Mouse (Mus musculus) stomach, postnatal 0 days (tissue): ENCODE measurements around the gene Cdc42bpg. TPM values are rescaled to one million over a fixed set of nuclear protein-coding genes. Genes with fewer than 3 reads are reported as not detected.

ENCODE experiments used
- ATAC-seq: fragments of 200-750 bp; cut with Nextera tagmentation; 2 replicates; pipeline ENCODE4 v1.8.0; 2017; ENCODE audit not compliant: low FRiP score, low TSS enrichment
- DNase-seq: peaks from one replicate; pipeline ENCODE4 v3.0.0-alpha.2; 2016; ENCODE audit warnings: low spot score
- H3K27ac ChIP-seq: fragments of 300-500 bp; sonication (generic); replicated peaks from 2 replicates; pipeline ENCODE4 v1.5.1; 2014; ENCODE audit warnings: mild to moderate bottlenecking, control low read depth
- H3K27me3 ChIP-seq: fragments of 300-500 bp; sonication (generic); 2 replicates; pipeline ENCODE4 v1.6.1; 2014; ENCODE audit warnings: low read length; ENCODE audit not compliant: control insufficient read depth, insufficient read depth
- H3K36me3 ChIP-seq: fragments of 300-500 bp; sonication (generic); 2 replicates; pipeline ENCODE4 v1.6.1; 2014; ENCODE audit warnings: low read length, mixed read lengths; ENCODE audit not compliant: control insufficient read depth, insufficient read depth
- H3K4me1 ChIP-seq: fragments of 300-500 bp; sonication (generic); replicated peaks from 2 replicates; pipeline ENCODE4 v1.6.1; 2014; ENCODE audit warnings: antibody characterized with exemption; ENCODE audit not compliant: control insufficient read depth, insufficient read depth
- H3K4me2 ChIP-seq: fragments of 300-500 bp; sonication (generic); replicated peaks from 2 replicates; pipeline ENCODE4 v1.6.1; 2014; ENCODE audit warnings: low read depth, mild to moderate bottlenecking, control low read depth, moderate library complexity
- H3K4me3 ChIP-seq: fragments of 300-500 bp; sonication (generic); 2 replicates; pipeline ENCODE4 v1.5.1; 2014; ENCODE audit warnings: low read depth, low read length, control low read depth
- H3K9ac ChIP-seq: fragments of 300-500 bp; sonication (generic); 2 replicates; pipeline ENCODE4 v1.6.1; 2014; ENCODE audit warnings: mild to moderate bottlenecking, low read length, control low read depth, mixed read lengths
- H3K9me3 ChIP-seq: fragments of 300-500 bp; sonication (generic); 2 replicates; pipeline ENCODE4 v1.6.1; 2016; ENCODE audit warnings: low read length; ENCODE audit not compliant: control insufficient read depth
- CTCF ChIP-seq: IDR thresholded peaks from 2 replicates; pipeline ENCODE4 v1.5.1; 2016; ENCODE audit warnings: antibody characterized with exemption, low read depth, mild to moderate bottlenecking, moderate library complexity
- EP300 ChIP-seq: optimal IDR thresholded peaks from 2 replicates; pipeline ENCODE3; 2016; ENCODE audit warnings: antibody characterized with exemption
- WGBS: fragments of 180-500 bp; shearing (Covaris S2); extraction: QIAGEN DNeasy Blood & Tissue Kit; methylation state at CpG from one replicate; pipeline ENCODE4 v1.1.7; 2014; 5-methylcytosine and 5-hydroxymethylcytosine counted together
- polyA plus RNA-seq: library from polyadenylated mRNA; unstranded; fragments of >200 nt; fragmentation: Nextera tagmentation; extraction: Ambion mirVana; gene quantifications from 2 replicates; pipeline ENCODE4 v1.2.1, GENCODE M21; 2015

Gene Cdc42bpg
- polyA plus RNA-seq, 1 experiment from 2014 or later, result 1.3 TPM

DNA sequence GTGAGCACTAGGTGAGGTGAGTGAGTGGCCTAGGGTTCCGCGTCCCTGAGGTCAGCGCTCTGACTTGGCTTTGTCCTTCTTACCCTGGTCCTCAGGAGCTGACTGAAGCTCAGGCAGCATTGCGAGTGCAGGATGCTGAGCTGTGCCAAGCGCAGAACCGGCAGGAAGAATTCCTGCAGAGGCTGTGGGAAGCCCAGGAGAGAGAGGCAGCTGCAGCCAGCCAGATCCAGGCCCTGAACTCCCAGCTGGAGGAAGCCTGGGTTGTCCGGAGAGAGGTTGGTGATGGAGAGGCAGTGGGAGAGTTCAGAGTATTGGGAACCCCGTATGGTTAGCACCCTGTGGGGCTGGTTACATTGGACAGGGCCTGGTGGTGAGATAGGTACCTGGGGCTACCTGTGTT is 7.5 kb downstream of the Cdc42bpg start:
- Histone ChIP-seq H3K4me2 (no peak overlapping the region), H3K27me3 (no peaks in the 10 kb centered on the region), H3K9ac (no peak overlapping the region), H3K9me3 (no peaks in the 10 kb centered on the region), H3K27ac (no peak overlapping the region), H3K4me1 (no peaks in the 10 kb centered on the region), H3K36me3 (peaks cover 50% of the 10 kb centered on the region), H3K4me3 (no peak overlapping the region)
- no peak for TF ChIP-seq CTCF
- no peak for DNase-seq
- 89% methylated on average over 8 of the region's 8 CpGs for WGBS
- no peak for ATAC-seq

- no peak for DNase-seq
- 64% methylated on average over 8 of the region's 8 CpGs for WGBS
- Histone ChIP-seq H3K9me3 (no peaks in the 10 kb centered on the region), H3K4me3 (no peak overlapping the region), H3K36me3 (peaks cover 55% of the 10 kb centered on the region), H3K27ac (no peak overlapping the region), H3K4me2 (no peak overlapping the region), H3K4me1 (no peaks in the 10 kb centered on the region), H3K9ac (no peak overlapping the region), H3K27me3 (no peaks in the 10 kb centered on the region)
- no peak for ATAC-seq
- TF ChIP-seq CTCF (no peak), EP300 (no peak)
These were observed 8.3 kb downstream of the Cdc42bpg start for GRCm38 (mm10) chr19:6314513-6314912.

GRCm38 (mm10) chr19:6315573-6315972 is 9.3 kb downstream of the Cdc42bpg start:
- H3K4me3 ChIP-seq, result no peak overlapping the region
- no peaks in the 10 kb centered on the region for H3K4me1 ChIP-seq
- 75% methylated on average over 14 of the region's 14 CpGs for WGBS
- TF ChIP-seq CTCF (no peak), EP300 (no peak)
- H3K27ac ChIP-seq, result no peak overlapping the region
- no peaks in the 10 kb centered on the region for H3K9me3 ChIP-seq
- no peak overlapping the region for H3K9ac ChIP-seq
- no peaks in the 10 kb centered on the region for H3K27me3 ChIP-seq
- peaks cover 52% of the 10 kb centered on the region for H3K36me3 ChIP-seq
- no peak overlapping the region for H3K4me2 ChIP-seq
- ATAC-seq (no peak), DNase-seq (no peak)

GRCm38 (mm10) chr19:6318145-6318544 is 11.9 kb downstream of the Cdc42bpg start:
- H3K9me3 ChIP-seq, result no peaks in the 10 kb centered on the region
- TF ChIP-seq CTCF (no peak), EP300 (no peak)
- no peak for DNase-seq
- no peak overlapping the region for H3K9ac ChIP-seq
- no peak overlapping the region for H3K4me3 ChIP-seq
- no peaks in the 10 kb centered on the region for H3K4me1 ChIP-seq
- no peak overlapping the region for H3K27ac ChIP-seq
- no peak overlapping the region for H3K4me2 ChIP-seq
- peaks cover 42% of the 10 kb centered on the region for H3K36me3 ChIP-seq
- no peak for ATAC-seq
- H3K27me3 ChIP-seq, result no peaks in the 10 kb centered on the region
- 89% methylated on average over 12 of the region's 12 CpGs for WGBS

DNA sequence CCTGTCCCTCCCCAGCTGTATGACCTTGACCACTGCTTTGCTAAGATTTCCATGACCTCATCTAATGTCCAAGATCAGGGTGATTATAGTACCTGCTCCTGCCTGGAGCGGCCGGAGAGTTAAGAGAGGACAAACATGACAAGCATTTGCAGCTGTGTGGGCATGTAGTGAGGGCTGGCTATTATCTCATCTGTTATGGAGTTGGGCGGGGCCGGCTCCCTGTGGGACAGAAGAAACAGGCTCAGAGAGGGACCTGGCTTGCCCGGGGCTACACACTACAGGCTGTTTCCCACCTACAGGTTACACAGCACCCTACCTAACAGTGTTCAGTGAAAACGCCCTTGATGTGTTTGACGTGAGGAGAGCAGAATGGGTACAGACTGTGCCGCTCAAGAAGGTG is 15.1 kb downstream of the Cdc42bpg start:
- H3K27me3 ChIP-seq, result no peaks in the 10 kb centered on the region
- H3K9me3 ChIP-seq, result no peaks in the 10 kb centered on the region
- WGBS, result 44% methylated on average over 8 of the region's 8 CpGs
- no peak overlapping the region for H3K4me3 ChIP-seq
- H3K9ac ChIP-seq, result peak overlapping the region; percentile 41; the same call in 1 of the 2 replicates
- no peaks in the 10 kb centered on the region for H3K4me1 ChIP-seq
- TF ChIP-seq CTCF (no peak), EP300 (no peak)
- H3K36me3 ChIP-seq, result peaks cover 25% of the 10 kb centered on the region
- no peak overlapping the region for H3K4me2 ChIP-seq
- DNase-seq, result peak; percentile 47
- ATAC-seq, result peak; percentile 60
- H3K27ac ChIP-seq, result peak overlapping the region; percentile 82

- Histone ChIP-seq H3K4me3 (no peak overlapping the region), H3K4me2 (peak overlapping the region; percentile 27)
- peak; percentile 63 for DNase-seq
These were observed 15.7 kb downstream of the Cdc42bpg start for GRCm38 (mm10) chr19:6321786-6322621.

More at GRCm38 (mm10) chr19:6321786-6322621, 15.7 kb downstream of the Cdc42bpg start:
- H3K27me3 ChIP-seq, result no peaks in the 10 kb centered on the region
- peak; percentile 82 for ATAC-seq
- no peak for TF ChIP-seq CTCF
- TF ChIP-seq EP300, result no peak
- peak overlapping the region; percentile 82 for H3K27ac ChIP-seq
- peaks cover 19% of the 10 kb centered on the region for H3K36me3 ChIP-seq
- H3K9me3 ChIP-seq, result no peaks in the 10 kb centered on the region
- peak overlapping the region; percentile 41; the same call in 1 of the 2 replicates for H3K9ac ChIP-seq
- WGBS, result 49% methylated on average over 33 of the region's 33 CpGs
- no peaks in the 10 kb centered on the region for H3K4me1 ChIP-seq
